Mouse (Mus musculus) myocyte (in vitro differentiated cells): Measurements from ENCODE around the gene Foxp4. TPM values are rescaled to one million over a fixed set of nuclear protein-coding genes. Genes with fewer than 3 reads are reported as not detected.

Source experiments
- H3K27me3 ChIP-seq: one replicate; pipeline ENCODE4 v1.6.1; 2011; ENCODE audit not compliant: control insufficient read depth, insufficient read depth, insufficient read length
- H3K36me3 ChIP-seq: one replicate; pipeline ENCODE4 v1.6.1; 2011; ENCODE audit not compliant: control insufficient read depth, insufficient read depth
- H3K4me2 ChIP-seq: one replicate; pipeline ENCODE4 v1.6.1; 2011; ENCODE audit warnings: low read depth, control low read depth
- H3K4me3 ChIP-seq: one replicate; pipeline ENCODE4 v1.5.1; 2011; ENCODE audit warnings: mild to moderate bottlenecking, control low read depth, moderate library complexity
- H3K79me2 ChIP-seq: one replicate; pipeline ENCODE4 v1.6.1; 2011; ENCODE audit not compliant: control insufficient read depth, insufficient read depth
- H3ac ChIP-seq: one replicate; pipeline ENCODE4 v1.6.1; 2011; ENCODE audit not compliant: control insufficient read depth, insufficient read length
- CEBPB ChIP-seq: IDR thresholded peaks from 2 replicates; pipeline ENCODE4 v1.6.1; 2011; ENCODE audit warnings: mild to moderate bottlenecking, moderate library complexity; ENCODE audit not compliant: poor library complexity, insufficient read depth, severe bottlenecking
- E2F4 ChIP-seq: IDR thresholded peaks from one replicate; pipeline ENCODE4 v1.6.1; 2011; ENCODE audit warnings: mild to moderate bottlenecking, control low read depth, moderate library complexity; ENCODE audit not compliant: insufficient read depth
- MAX ChIP-seq: IDR thresholded peaks from one replicate; pipeline ENCODE4 v1.6.1; 2011; ENCODE audit warnings: low read depth, mild to moderate bottlenecking, control low read depth
- MYOD1 ChIP-seq, 3 experiments: IDR thresholded peaks; one replicate each; pipeline ENCODE4 v1.6.1; 2011; ENCODE audit warnings: control low read depth in 2 of 3, low read depth in 2 of 3, mild to moderate bottlenecking in 2 of 3, moderate library complexity in 1 of 3; ENCODE audit not compliant: insufficient read length in 2 of 3, control insufficient read depth in 1 of 3
- MYOG ChIP-seq, 3 experiments: IDR thresholded peaks; one replicate each; pipeline ENCODE4 v1.6.1; 2011; ENCODE audit warnings: control low read depth in 2 of 3, low read depth in 2 of 3, mild to moderate bottlenecking in 2 of 3; ENCODE audit not compliant: insufficient read length in 2 of 3, control insufficient read depth in 1 of 3, insufficient read depth in 1 of 3
- POLR2A ChIP-seq: IDR thresholded peaks from one replicate; pipeline ENCODE4 v1.6.1; 2011; ENCODE audit warnings: low read depth, mild to moderate bottlenecking, control low read depth, moderate library complexity; ENCODE audit not compliant: insufficient read length
- POLR2AphosphoS2 ChIP-seq: IDR thresholded peaks from one replicate; pipeline ENCODE4 v1.6.1; 2011; ENCODE audit warnings: low read depth, control low read depth; ENCODE audit not compliant: insufficient read length
- REST ChIP-seq: IDR thresholded peaks from one replicate; pipeline ENCODE4 v1.6.1; 2011; ENCODE audit warnings: mild to moderate bottlenecking, control low read depth, moderate library complexity; ENCODE audit not compliant: insufficient read depth, insufficient read length
- SRF ChIP-seq: IDR thresholded peaks from one replicate; pipeline ENCODE4 v1.6.1; 2011; ENCODE audit warnings: low read depth; ENCODE audit not compliant: control insufficient read depth, insufficient read length
- TCF12 ChIP-seq: IDR thresholded peaks from one replicate; pipeline ENCODE4 v1.6.1; 2011; ENCODE audit warnings: mild to moderate bottlenecking, control low read depth; ENCODE audit not compliant: poor library complexity, insufficient read depth, severe bottlenecking
- TCF3 ChIP-seq: IDR thresholded peaks from one replicate; pipeline ENCODE4 v1.6.1; 2011; ENCODE audit warnings: low read depth, control low read depth; ENCODE audit not compliant: insufficient read length
- USF1 ChIP-seq: IDR thresholded peaks from one replicate; pipeline ENCODE4 v1.6.1; 2011; ENCODE audit warnings: low read depth, mild to moderate bottlenecking, control low read depth, moderate library complexity
- polyA plus RNA-seq: library from polyadenylated mRNA; unstranded; fragments of >200 nt; fragmentation: generic; extraction: Trizol; gene quantifications from one replicate; pipeline ENCODE4 v1.2.1, GENCODE M21; 2012; ENCODE audit warnings: missing spikeins

Gene Foxp4
- polyA plus RNA-seq, 1 experiment, result 24.7 TPM

DNA sequence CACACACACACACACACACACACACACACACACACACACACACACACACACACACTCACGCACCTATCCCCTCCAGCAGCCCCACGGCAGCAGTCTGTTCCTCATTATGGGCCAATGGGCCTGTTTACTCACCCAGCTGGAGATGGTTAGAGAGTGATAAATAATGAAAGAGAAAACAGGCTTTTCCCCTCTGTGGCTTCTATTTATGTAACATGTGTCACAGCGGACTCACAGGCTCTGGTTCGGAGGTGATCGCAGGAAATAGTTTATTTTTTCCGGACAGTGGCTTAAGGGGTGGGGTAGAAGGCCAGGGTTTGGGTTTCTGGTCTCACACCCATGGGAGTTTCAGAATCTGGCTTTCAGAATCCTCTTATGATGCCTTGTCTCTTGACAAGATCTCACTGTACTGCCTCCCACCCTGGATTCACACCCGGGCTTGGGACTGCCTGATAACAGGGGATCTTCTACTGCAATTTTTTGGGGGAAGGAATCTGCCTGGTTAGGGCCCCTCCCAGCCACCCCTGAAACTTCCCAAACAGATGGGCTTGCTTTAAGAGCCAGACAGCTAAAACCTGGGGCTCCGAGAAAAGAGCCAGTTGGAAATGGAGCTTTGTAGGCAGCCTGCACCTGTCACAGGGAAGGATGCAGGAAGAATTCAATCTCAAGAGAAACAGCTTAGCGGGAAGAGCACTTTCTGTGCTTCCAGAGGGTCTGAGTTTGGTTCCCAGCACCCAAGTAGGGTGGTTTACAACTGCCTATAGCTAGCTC lies 18.8 kb upstream of the Foxp4 start:
- H3K27me3 ChIP-seq, result no peaks in the 10 kb centered on the region
- no peaks in the 10 kb centered on the region for H3K79me2 ChIP-seq
- no peak overlapping the region for H3ac ChIP-seq
- TF ChIP-seq REST (no peak), MYOG (IDR thresholded peaks at IDR 0.05; ENCODE audit: control insufficient read depth in 1 of 3, insufficient read depth in 1 of 3, insufficient read length in 2 of 3, low read depth in 2 of 3) (no peak), MAX (no peak), POLR2AphosphoS2 (no peak), POLR2A (no peak), TCF12 (no peak), SRF (no peak), USF1 (no peak), CEBPB (no peak), MYOD1 (IDR thresholded peaks at IDR 0.05; ENCODE audit: control insufficient read depth in 1 of 3, insufficient read length in 2 of 3, low read depth in 2 of 3) (no peak), E2F4 (no peak), TCF3 (no peak)
- no peak overlapping the region for H3K4me2 ChIP-seq
- H3K36me3 ChIP-seq, result no peaks in the 10 kb centered on the region
- H3K4me3 ChIP-seq, result no peak overlapping the region

DNA sequence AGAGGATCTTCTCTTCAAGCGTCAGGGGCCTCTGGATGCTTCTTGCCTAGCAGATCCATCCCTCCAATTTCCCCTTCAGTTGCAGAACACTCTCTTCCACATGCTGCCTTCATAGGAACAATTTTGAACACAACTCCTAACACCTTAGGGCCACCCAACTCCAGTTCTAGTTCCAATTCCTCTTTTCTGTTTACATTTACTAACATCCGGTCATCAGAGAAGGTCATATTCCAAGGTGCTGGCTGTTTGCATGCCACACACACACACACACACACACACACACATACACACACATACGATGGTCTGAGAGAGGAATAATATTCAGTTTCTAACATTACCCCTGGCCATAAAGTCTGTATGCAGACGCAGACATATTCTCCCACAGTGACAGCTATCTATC lies 17.6 kb upstream of the Foxp4 start:
- Histone ChIP-seq H3K79me2 (no peaks in the 10 kb centered on the region), H3K36me3 (no peaks in the 10 kb centered on the region)
- TF ChIP-seq TCF3, result no peak
- no peak for TF ChIP-seq USF1
- TF ChIP-seq POLR2A, result no peak
- no peak for TF ChIP-seq POLR2AphosphoS2
- TF ChIP-seq MYOG (IDR thresholded peaks at IDR 0.05; ENCODE audit: control insufficient read depth in 1 of 3, insufficient read depth in 1 of 3, insufficient read length in 2 of 3, low read depth in 2 of 3), result no peak
- TF ChIP-seq TCF12, result no peak
- TF ChIP-seq MAX, result no peak
- no peak for TF ChIP-seq CEBPB
- TF ChIP-seq SRF, result no peak
- TF ChIP-seq MYOD1 (IDR thresholded peaks at IDR 0.05; ENCODE audit: control insufficient read depth in 1 of 3, insufficient read length in 2 of 3, low read depth in 2 of 3), result no peak
- TF ChIP-seq E2F4, result no peak
- no peak for TF ChIP-seq REST

DNA sequence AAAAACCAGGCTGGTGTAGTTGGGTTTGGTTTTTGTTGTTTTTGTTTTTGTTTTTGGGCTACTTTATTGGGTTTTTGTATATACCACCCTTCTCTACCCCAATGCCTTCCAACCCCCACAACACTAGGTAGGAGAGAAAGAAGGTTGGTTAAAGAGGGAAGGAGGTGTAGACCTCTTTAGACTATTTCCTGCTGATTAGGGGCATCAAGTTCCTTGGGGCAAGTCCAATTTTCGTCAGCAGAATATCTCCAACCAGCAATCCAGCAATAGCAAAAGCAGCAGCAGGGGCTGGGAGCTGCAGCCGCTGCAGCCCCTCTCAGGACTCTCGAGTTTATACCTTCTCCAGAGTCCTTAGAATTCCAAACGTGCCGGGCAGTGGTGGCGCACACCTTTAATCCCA lies 14.4 kb upstream of the Foxp4 start:
- TF ChIP-seq USF1, result no peak

More for the DNA sequence above, 17.6 kb upstream of the Foxp4 start:
- H3K4me3 ChIP-seq, result no peak overlapping the region
- no peaks in the 10 kb centered on the region for H3K27me3 ChIP-seq
- no peak overlapping the region for H3K4me2 ChIP-seq
- no peak overlapping the region for H3ac ChIP-seq

DNA sequence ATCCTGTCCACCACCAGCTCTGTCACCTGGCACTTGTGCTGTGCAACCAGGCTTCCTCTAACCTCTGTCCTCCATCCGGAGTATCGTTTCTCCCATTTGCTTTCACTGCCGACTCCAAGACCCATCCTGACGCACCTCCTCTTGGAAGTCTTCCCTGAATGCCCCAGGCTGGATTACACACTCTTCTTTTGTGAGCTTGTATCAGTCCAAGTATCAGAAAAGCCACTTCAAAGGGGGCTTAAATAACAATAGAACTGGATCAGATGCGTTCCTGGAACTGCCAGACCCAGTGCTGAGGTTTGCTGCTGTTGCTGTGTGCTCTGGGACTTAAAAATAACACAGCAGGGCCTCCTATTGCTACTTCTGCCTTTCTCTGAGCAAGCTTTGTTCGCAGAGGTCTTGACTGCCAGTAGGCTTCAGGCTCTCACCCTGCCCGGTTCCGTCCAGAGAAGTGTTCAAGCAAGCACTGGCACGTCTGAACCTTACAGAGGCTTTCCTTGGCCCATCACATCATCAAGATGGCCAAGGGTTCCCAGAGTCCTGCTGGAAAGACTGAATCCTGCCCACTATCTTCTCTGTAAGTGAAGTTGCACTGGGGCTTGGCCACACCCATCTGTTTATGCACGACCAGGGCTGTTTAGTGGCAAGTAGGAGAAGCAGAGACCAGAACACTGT lies 13.6 kb upstream of the Foxp4 start:
- no peaks in the 10 kb centered on the region for H3K79me2 ChIP-seq
- H3ac ChIP-seq, result no peak overlapping the region
- TF ChIP-seq USF1 (no peak), SRF (no peak), MYOG (IDR thresholded peaks at IDR 0.05; ENCODE audit: control insufficient read depth in 1 of 3, insufficient read depth in 1 of 3, insufficient read length in 2 of 3, low read depth in 2 of 3) (no peak), POLR2A (no peak), TCF3 (no peak), REST (no peak), TCF12 (no peak), MAX (no peak), E2F4 (no peak), CEBPB (no peak), MYOD1 (IDR thresholded peaks at IDR 0.05; ENCODE audit: control insufficient read depth in 1 of 3, insufficient read length in 2 of 3, low read depth in 2 of 3) (no peak), POLR2AphosphoS2 (no peak)
- no peaks in the 10 kb centered on the region for H3K36me3 ChIP-seq
- no peaks in the 10 kb centered on the region for H3K27me3 ChIP-seq
- no peak overlapping the region for H3K4me2 ChIP-seq
- H3K4me3 ChIP-seq, result no peak overlapping the region

More for the DNA sequence above, 14.4 kb upstream of the Foxp4 start:
- H3ac ChIP-seq, result no peak overlapping the region
- no peaks in the 10 kb centered on the region for H3K36me3 ChIP-seq
- no peaks in the 10 kb centered on the region for H3K79me2 ChIP-seq
- H3K4me3 ChIP-seq, result no peak overlapping the region
- H3K4me2 ChIP-seq, result no peak overlapping the region
- H3K27me3 ChIP-seq, result no peaks in the 10 kb centered on the region

DNA sequence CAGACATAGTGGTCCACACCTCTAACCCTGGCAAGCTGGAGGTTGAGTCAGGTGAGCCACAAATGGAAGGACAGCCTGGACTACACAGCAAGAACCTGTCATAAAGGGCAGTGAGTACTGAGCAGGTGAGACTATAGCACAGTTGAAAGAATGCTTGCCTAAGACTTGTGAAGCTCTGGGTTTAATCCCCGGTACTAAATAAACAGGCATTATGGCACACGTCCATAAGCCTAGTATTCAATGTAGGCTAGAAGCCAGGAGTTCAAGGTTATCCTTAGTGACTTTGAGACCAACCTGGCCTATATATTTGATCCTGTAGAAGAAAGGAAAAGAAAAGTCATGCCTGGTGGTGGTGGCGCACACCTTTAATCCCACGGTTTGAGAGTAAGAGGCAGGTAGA lies 12.1 kb upstream of the Foxp4 start:
- Histone ChIP-seq H3ac (no peak overlapping the region), H3K27me3 (no peaks in the 10 kb centered on the region), H3K4me2 (no peak overlapping the region), H3K4me3 (no peak overlapping the region), H3K36me3 (no peaks in the 10 kb centered on the region), H3K79me2 (no peaks in the 10 kb centered on the region)
- TF ChIP-seq TCF12, result no peak
- no peak for TF ChIP-seq POLR2AphosphoS2
- TF ChIP-seq MAX, result no peak
- no peak for TF ChIP-seq TCF3
- TF ChIP-seq MYOD1 (IDR thresholded peaks at IDR 0.05; ENCODE audit: control insufficient read depth in 1 of 3, insufficient read length in 2 of 3, low read depth in 2 of 3), result no peak
- TF ChIP-seq POLR2A, result no peak
- no peak for TF ChIP-seq USF1
